9 mouse cellular contexts compared by ENCODE assay signal in the genomic region with DNA sequence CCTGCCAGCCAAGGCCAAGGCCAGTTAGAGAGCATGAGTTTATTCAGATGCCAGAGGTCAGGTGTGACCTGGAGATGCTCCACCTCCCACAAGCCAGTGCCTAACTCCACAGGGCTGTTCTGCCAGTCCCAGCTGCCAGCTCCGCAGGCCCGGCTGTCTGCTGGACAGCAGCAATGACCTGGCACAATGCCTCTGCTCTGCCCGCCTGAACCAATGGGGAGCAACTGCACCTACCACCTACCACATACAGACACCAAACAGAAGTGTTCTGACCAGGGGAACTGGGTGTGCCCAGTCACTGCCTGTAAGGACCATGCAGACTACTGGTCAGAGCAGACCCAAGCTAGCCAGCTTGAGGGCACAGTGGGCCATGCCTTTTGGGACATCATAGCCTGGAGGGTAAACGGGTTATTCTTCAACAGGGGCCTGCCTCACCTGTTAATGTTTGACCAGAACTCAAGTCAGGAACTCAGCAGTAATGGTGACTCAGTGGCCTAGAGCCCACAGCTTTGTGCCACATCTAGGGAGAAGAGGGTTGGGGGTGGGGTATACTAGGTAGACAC. TPM values are rescaled to one million over a fixed set of nuclear protein-coding genes. Genes with fewer than 3 reads are reported as not detected.
DNase-seq lines count a peak whose midpoint lies in the region; ATAC-seq lines count a peak whose summit lies in the region.
"Had no signal": no experiment of that assay in that cellular context is flagged by ENCODE, and none has a peak within 500 bp of the region (broad histone marks: within the 10 kb centered on the region; RNA-seq: fewer than 3 reads in every experiment).

No protein-coding gene starts in this region.

- peak overlapping the region; percentile 77 for H3K27ac ChIP-seq in forebrain, embryonic 10.5 days
- H3K27ac ChIP-seq in forebrain, embryonic 13.5 days: no peak overlapping the region
- H3K27ac ChIP-seq: hindbrain, embryonic 13.5 days had no signal

- H3K4me3 ChIP-seq in forebrain, embryonic 10.5 days: no peak overlapping the region
- no peak overlapping the region for H3K4me3 ChIP-seq in forebrain, embryonic 13.5 days
- H3K4me3 ChIP-seq: hindbrain, embryonic 13.5 days had no signal

- no peaks in the 10 kb centered on the region for H3K27me3 ChIP-seq in forebrain, embryonic 10.5 days (ENCODE audit: poor library complexity, severe bottlenecking)
- H3K27me3 ChIP-seq in forebrain, embryonic 13.5 days: no peaks in the 10 kb centered on the region
- H3K27me3 ChIP-seq: hindbrain, embryonic 13.5 days had no signal

- no peak for DNase-seq in forebrain, embryonic 10.5 days (ENCODE audit: extremely low spot score, low spot score)
- DNase-seq in urinary bladder, postnatal 25 days (ENCODE audit: low spot score): peak; percentile 43
- DNase-seq in urinary bladder, postnatal 4 days (ENCODE audit: low spot score in 2 of 2): no peak
- DNase-seq in kidney, postnatal 36 days: peak; percentile 91 to 96
- DNase-seq in spleen, postnatal 10 days (ENCODE audit: low spot score in 2 of 2): no peak
- no peak for DNase-seq in ovary, postnatal 10 days (ENCODE audit: low spot score)
- DNase-seq in cerebellum, postnatal 4 days (ENCODE audit: low spot score in 2 of 2): no peak

- no peak for ATAC-seq in forebrain, embryonic 13.5 days

- peaks cover 82% of the 10 kb centered on the region for H3K4me1 ChIP-seq in forebrain, embryonic 10.5 days
- H3K4me1 ChIP-seq in forebrain, embryonic 13.5 days: peaks cover 48% of the 10 kb centered on the region

- peaks cover 15% of the 10 kb centered on the region for H3K36me3 ChIP-seq in forebrain, embryonic 10.5 days (replicated peaks)
- no peaks in the 10 kb centered on the region for H3K36me3 ChIP-seq in forebrain, embryonic 13.5 days (ENCODE audit: poor library complexity, severe bottlenecking)
- H3K36me3 ChIP-seq: hindbrain, embryonic 13.5 days had no signal

- no peak overlapping the region for H3K4me2 ChIP-seq in forebrain, embryonic 13.5 days
- H3K4me2 ChIP-seq: hindbrain, embryonic 13.5 days had no signal

- H3K9ac ChIP-seq in forebrain, embryonic 13.5 days: no peak overlapping the region
- H3K9ac ChIP-seq: hindbrain, embryonic 13.5 days had no signal

- WGBS in forebrain, embryonic 10.5 days: 92% methylated on average over 4 of the region's 4 CpGs
- 65% methylated on average over 4 of the region's 4 CpGs for WGBS in forebrain, embryonic 13.5 days

- no peaks in the 10 kb centered on the region for H3K9me3 ChIP-seq in forebrain, embryonic 10.5 days
- no peaks in the 10 kb centered on the region for H3K9me3 ChIP-seq in forebrain, embryonic 13.5 days (replicated peaks)
- H3K9me3 ChIP-seq: hindbrain, embryonic 13.5 days had no signal

RNA-seq across cellular contexts. Expression of a gene that starts 19.4 kb away (rescaled TPM):
- polyA plus RNA-seq in forebrain, embryonic 10.5 days (2016; fragmentation: Nextera tagmentation; extraction: Ambion mirVana): 147 and 152 TPM in 2 replicates
- 35.5 and 38.9 TPM in 2 replicates for polyA plus RNA-seq in forebrain, embryonic 13.5 days (2015; fragmentation: Nextera tagmentation; extraction: Ambion mirVana)

Comparison
In these comparisons a context has a peak if more than half of its experiments do, and no peak if none do; other contexts are left out.
1. DNase-seq: peak in urinary bladder, postnatal 25 days (single experiment) and kidney, postnatal 36 days (2 of 2); none in forebrain, embryonic 10.5 days (single experiment), urinary bladder, postnatal 4 days (0 of 2), spleen, postnatal 10 days (0 of 2), ovary, postnatal 10 days (single experiment) and cerebellum, postnatal 4 days (0 of 2).